Mouse (Mus musculus): Measurements from ENCODE around the gene Emc8.

DNA sequence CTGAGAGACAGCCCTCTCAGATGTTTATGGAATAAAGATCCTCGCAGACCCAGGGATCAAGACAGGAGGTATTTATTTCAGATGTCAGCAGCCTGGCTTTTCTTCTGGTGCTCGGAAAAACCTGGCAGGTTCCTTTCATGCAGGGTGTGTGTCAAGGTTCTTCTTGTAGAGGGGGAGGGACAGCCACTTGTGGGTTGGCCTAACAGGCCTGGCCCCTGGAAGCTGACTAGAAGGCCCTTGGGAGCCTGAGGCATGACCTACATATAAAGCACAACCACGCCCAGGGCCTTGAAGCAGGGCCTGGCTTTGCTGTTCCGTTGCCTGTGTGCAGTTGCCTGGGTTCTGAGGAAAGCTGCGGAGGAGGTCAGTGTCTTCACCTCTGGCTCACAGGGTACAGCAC, 16.7 kb upstream of the Emc8 start:
- TF ChIP-seq CTCF (IDR thresholded peaks at IDR 0.05; ENCODE audit: insufficient read depth, low read depth, low read length): no peak
- no peak for TF ChIP-seq POLR2A (IDR thresholded peaks at IDR 0.05; ENCODE audit: insufficient read depth, low read depth, low read length)
